Mouse (Mus musculus) erythroblast, embryonic 14.5 days (primary cell): Measurements from ENCODE around the gene Sprr2k.
"Not testable (repeated sequence)": the region's sequence is repeated elsewhere in the genome, so short reads cannot be mapped to it uniquely, and the experiment has no call there.

ENCODE experiments used
- GATA1 ChIP-seq: IDR thresholded peaks from 2 replicates; pipeline ENCODE4 v1.6.1; 2012; ENCODE audit warnings: low read length, inconsistent platforms, mixed read lengths
- TAL1 ChIP-seq: IDR thresholded peaks from 3 replicates; pipeline ENCODE4 v1.6.1; 2012; ENCODE audit warnings: low read length, inconsistent platforms, mixed read lengths

- not testable (repeated sequence) for TF ChIP-seq GATA1, TAL1
Observed at GRCm38 (mm10) chr3:92481249-92481648, 48.9 kb downstream of the Sprr2k start.
